Mouse (Mus musculus) 416B (cell line): ENCODE measurements around the gene Dusp10.

Experiments used
- DNase-seq: peaks from one replicate; pipeline ENCODE4 v3.0.0; 2011; ENCODE audit warnings: low read depth

The Dusp10 gene

DNA sequence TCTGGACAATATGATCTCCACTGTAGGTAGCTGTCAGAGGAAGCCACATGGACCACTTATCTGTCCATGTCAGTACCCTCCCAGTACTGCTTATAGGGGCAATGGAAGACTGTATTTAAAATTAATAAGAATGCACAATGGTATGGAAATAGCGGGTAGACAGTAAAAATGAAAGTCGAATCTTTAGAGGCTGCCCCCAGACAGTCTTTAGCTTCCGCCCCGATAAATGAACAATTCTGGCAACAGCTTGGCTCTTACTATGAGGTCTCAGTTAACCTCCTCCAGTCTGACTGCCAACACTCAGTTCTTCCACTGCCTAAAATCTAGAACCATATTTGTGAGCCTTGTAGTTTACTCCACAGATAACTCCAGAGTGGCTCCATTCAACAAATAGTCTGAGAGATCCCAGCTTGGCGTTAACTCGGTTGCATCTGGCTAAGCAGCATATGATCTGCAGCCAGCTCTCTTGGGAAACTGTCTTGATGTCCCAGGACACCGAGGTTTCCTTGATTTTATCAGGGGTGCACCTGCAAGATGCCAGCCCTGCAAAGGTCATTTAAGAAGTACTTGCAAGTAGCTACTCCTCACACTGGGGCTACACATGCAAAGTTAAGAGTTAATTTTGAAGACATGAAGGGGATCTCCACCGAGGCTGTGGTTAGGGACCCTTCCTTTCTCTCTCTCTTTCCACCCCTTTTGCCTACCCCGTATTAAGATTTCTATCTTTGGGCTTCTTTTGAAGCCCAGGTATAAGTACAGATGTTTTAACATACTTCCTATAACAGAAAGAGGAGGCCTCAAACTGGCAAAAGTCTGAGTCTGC lies 88.0 kb downstream of the Dusp10 start:
- no peak for DNase-seq

DNA sequence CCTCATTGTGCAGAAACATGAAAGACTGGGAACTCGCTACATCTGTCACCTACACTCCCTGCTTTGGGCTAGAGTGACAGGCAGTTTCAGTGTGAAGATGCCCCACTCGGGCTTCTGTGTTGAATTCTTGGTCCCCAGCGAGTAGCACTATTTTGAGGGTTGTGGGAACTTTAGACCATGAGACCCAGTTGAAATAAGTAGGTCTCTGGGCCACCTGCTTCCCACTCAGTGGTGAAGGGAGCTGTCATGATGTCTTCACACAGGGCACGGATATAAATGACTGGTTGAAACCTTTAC lies 88.6 kb downstream of the Dusp10 start:
- DNase-seq: no peak

DNA sequence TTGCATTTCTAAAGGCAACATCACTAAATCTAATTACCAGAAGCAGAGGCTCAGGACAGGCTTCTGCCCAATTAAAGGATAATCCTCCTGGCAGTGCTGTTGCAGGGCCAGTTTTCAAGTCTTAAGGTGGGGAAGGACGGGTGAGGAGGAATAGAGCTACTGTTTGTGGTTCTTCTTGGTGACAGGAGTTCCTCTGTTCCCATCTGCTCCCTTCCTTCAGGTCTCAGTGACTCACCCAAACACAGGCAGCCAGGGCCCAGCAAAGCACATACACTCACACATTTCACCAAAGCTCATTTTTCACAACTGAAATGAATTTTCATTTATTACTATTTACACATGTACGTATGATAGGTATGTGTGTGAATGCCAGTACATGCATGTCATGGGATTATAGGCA lies 93.7 kb downstream of the Dusp10 start:
- DNase-seq: no peak

DNA sequence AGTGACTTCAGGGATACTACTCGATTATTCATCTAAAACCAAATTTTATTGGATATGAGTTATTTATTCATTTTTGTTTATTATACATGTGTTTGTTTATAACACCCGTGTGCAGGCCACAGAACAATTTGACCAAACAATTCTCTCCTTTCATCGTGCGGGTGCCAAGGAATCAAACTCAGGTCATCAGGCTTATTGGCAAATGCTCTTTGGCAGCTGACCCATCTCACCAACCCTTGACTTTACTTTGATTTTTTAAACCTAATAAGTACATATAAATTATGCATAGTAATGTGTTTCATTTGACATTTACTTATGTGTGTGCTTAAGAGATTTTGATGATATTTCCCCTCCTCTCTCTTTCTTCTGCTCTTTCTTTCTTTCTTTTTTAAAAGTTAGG lies 94.3 kb downstream of the Dusp10 start:
- no peak for DNase-seq

DNA sequence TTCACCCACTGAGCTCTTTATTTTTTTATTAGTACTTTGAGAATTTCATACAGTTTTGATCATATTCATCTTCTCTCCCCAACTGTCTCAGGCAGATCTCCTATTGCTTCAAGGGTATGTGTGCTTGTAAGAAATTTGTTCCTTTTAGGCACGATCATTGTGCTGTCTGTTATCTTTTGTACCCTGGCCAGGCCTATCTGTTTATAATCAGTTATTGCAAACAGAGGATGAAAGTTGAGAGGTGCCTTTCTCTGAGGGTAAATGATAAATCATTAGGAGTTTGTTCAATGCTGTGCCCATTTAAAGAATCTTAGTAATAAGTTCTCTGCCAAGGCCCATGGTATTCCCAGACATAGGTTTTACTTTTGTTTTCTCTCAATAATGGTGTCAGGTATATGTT lies 95.2 kb downstream of the Dusp10 start:
- no peak for DNase-seq

- DNase-seq: no peak
These were observed 104.5 kb downstream of the Dusp10 start for GRCm38 (mm10) chr1:184117586-184117985.

GRCm38 (mm10) chr1:184117991-184118390 lies 104.9 kb downstream of the Dusp10 start:
- no peak for DNase-seq

- DNase-seq: no peak
These were observed 105.5 kb downstream of the Dusp10 start for GRCm38 (mm10) chr1:184118586-184118985.
